Mouse (Mus musculus): ENCODE measurements around the gene BC107364.

DNA sequence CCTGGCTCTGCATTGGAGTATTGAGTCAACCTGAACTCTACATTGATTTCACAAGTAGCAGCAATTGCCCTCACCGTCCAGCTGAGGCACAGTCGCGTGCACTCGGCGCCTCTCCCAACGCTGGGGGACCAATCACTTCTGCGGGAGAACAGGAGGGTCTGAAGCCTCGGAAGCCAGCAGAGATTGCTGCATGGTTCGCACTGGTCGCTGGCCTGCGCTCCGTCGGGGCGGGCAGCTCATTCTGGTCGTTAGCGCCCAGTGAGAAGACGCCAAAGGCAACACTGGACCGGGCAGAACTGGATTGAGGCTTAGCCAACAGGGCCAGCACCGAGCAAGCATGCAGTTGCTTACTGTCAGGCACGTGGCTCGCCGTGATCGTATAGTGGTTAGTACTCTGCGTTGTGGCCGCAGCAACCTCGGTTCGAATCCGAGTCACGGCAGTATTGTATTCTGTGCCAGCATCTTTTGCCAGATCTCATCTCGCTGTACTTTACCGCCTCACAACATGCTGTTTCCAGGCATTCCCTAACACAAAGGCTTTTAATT, 42.3 kb downstream of the BC107364 start:
- TF ChIP-seq RCOR1 (IDR thresholded peaks at IDR 0.05; ENCODE audit: low read depth, low read length) = no peak
- TF ChIP-seq CTCF (IDR thresholded peaks at IDR 0.05 in 2 of 3, conservative IDR thresholded peaks at IDR 0.05 in 1 of 3; ENCODE audit: control insufficient read depth in 1 of 3, insufficient read depth in 1 of 3, low read depth in 2 of 3, low read length in 3 of 3, poor library complexity in 1 of 3, severe bottlenecking in 1 of 3) = peak in 2 of 3 experiments; percentile 6 to 19; a peak in 1 of 6 replicates
- no peak for TF ChIP-seq EP300 (IDR thresholded peaks at IDR 0.05; ENCODE audit: low read depth in 1 of 2, low read length in 2 of 2)
- no peak for TF ChIP-seq JUND (IDR thresholded peaks at IDR 0.05; ENCODE audit: low read depth, low read length)
- no peak for TF ChIP-seq MYC (IDR thresholded peaks at IDR 0.05; ENCODE audit: low read depth, low read length)
- TF ChIP-seq UBTF (IDR thresholded peaks at IDR 0.05; ENCODE audit: borderline replicate concordance, insufficient read depth, low read depth, low read length) = no peak
- no peak; a peak in 1 of 4 replicates for TF ChIP-seq POLR2A (IDR thresholded peaks at IDR 0.05; ENCODE audit: control insufficient read depth in 1 of 2, insufficient read depth in 1 of 2, low read depth in 1 of 2, low read length in 2 of 2, poor library complexity in 1 of 2)
- TF ChIP-seq NRF1 (IDR thresholded peaks at IDR 0.05; ENCODE audit: insufficient read depth, low read depth, low read length, poor library complexity, severe bottlenecking) = no peak
- TF ChIP-seq POLR2AphosphoS5 (IDR thresholded peaks at IDR 0.05; ENCODE audit: borderline replicate concordance, low read depth, low read length) = no peak
- no peak for TF ChIP-seq HCFC1 (IDR thresholded peaks at IDR 0.05; ENCODE audit: low read depth, low read length)
- no peak for TF ChIP-seq ZMIZ1 (IDR thresholded peaks at IDR 0.05; ENCODE audit: low read depth, low read length)
- no peak for TF ChIP-seq MXI1 (IDR thresholded peaks at IDR 0.05; ENCODE audit: low read depth, low read length)
- no peak for TF ChIP-seq USF1 (IDR thresholded peaks at IDR 0.05; ENCODE audit: low read depth, low read length)

Measured in MEL (cell line).